Mouse (Mus musculus): ENCODE measurements around the gene S100a3.

S100a3 gene

DNA sequence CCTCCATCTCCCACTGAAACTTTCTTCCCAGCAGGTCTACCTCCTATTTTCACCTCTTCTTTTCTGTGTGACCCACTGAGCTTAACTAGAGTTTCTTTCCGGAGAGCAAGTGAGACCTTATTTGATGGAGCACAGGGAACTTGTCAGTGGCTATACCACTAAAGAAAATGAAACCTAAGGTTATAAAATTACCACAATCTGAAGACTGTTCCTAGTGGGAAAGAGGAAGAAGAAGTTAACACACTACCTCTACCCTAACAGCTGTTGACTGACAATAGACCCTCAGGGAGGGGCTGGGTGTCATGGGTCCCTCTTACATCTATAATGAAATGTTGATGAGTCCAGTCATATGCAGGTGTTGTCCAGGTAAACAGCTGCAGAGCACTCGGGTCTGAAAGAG lies 71.6 kb downstream of the S100a3 start:
- no peak for DNase-seq

- no peak for DNase-seq
These were observed 78.3 kb downstream of the S100a3 start for GRCm38 (mm10) chr3:90638511-90639275.

DNA sequence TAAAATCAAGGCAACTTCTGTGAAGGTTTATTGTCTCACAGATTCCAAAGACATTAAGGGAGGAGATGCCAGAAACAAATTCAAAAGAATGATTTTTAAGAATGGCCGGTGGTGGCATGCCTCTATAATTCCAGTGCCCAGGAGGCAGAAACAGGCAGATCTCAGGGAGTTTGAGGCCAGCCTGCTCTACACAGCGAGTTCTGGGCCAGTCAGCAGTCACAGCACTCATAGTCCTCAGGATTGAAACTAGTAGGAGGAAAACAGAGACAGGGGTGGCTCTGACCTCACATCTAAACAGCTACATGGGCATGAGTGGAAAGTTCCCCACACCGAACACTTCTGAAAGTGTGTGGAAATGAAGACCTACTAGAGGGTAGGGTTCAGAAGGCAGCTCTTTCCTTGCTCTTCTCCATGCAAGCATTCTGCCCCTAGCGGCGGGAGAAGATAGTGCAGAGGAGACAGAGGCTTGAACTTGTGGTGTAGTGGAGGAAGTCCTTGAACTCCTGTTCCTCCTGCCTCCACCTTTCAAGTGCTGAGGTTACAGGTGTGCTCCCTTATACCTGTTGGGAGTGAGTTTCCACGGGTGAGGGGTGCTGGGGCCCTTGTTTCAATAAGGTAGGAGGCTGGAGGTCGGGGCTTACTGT lies 79.3 kb downstream of the S100a3 start:
- no peak for DNase-seq

DNA sequence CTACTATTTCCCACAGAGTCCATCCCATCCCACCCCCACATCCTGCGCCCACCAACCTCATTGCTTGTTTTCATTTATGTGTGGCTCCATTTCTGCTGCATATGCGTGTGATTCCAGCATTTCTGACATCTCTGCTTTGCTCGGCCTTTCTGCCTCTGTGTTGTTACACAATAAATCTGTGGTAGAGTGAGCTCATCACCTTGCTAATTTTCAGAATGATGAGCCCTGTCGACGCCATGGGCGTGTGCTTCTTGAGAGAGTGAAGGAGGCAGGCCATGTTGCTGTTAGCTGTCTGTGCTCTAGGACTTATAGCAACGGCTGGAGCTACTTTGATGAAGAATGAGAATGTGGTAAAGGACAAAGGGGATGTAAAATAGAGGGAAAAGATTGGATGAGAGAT lies 80.6 kb downstream of the S100a3 start:
- DNase-seq = no peak

- no peak for DNase-seq
These were observed 83.8 kb downstream of the S100a3 start for GRCm38 (mm10) chr3:90644220-90644619.

GRCm38 (mm10) chr3:90647291-90647690 lies 86.9 kb downstream of the S100a3 start:
- no peak for DNase-seq

GRCm38 (mm10) chr3:90648981-90649380 lies 88.6 kb downstream of the S100a3 start:
- DNase-seq = no peak

DNA sequence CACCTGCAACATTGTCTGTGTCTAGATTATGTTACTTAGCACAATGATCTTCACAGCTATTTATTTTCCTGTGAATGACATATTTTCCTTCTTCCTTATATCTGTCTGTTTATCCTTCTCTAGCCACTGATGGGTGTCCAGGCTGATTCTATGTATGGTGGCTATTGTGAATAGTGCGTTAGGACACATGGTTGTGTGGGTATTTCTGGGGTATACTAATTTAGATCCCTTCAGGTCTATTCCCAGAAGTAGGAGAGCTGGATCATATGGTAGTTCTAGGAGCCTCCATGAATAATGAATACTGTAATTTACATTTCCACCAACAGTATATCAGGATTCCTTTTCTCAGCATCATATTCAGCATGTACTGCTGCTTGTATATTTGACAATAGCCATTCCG lies 89.5 kb downstream of the S100a3 start:
- DNase-seq = no peak
